Mouse (Mus musculus) right cerebral cortex, postnatal 36 days (tissue): ENCODE data around the gene Mrps9.
"Not testable (repeated sequence)": the region's sequence is repeated elsewhere in the genome, so short reads cannot be mapped to it uniquely, and the experiment has no call there.

ENCODE experiments used
- DNase-seq, 2 experiments: peaks; one replicate each; pipeline ENCODE4 v3.0.0; 2022; ENCODE audit warnings: low spot score in 2 of 2, mixed read lengths in 1 of 2

Gene Mrps9

DNA sequence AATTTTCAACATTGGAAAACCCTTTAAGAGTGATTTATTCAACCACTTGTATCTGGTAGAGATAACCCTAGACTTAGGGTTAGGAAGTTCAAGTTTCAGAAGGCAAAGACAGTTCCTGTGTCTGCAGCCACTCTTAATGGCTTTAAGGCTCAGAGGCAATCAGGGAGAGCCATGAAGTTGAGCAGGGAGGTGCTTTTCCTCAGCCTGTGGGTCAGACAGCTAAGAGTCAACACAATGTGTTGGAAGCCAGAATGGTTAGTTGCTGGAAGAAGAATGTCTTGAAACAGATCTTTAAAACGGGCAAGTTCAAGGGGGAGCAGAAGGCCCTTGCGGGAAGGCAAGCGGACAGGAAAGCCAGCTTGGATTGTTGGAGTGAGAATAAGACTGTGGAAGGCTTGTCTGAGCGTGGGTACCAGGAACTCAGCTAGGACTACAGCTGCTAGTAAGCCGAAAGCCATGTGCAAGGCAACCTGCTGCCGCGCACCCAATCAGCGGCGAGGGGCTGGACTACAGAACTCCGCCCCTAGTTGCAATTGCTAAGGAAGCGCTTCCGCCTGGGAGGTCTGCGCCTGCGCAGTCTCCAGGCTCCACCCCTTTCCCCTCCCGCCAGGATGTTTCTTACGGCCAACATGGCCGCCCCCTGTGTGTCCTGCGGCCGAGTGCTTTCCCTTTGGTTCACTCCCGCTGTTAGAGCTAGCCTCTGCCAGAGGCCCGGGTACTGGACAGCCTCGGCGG, at the start of gene Mrps9:
TSS of gene Mrps9 (plus strand) at position 571 of the 735 bp plus-strand sequence.
- peak; percentile 95 to 97 for DNase-seq

DNA sequence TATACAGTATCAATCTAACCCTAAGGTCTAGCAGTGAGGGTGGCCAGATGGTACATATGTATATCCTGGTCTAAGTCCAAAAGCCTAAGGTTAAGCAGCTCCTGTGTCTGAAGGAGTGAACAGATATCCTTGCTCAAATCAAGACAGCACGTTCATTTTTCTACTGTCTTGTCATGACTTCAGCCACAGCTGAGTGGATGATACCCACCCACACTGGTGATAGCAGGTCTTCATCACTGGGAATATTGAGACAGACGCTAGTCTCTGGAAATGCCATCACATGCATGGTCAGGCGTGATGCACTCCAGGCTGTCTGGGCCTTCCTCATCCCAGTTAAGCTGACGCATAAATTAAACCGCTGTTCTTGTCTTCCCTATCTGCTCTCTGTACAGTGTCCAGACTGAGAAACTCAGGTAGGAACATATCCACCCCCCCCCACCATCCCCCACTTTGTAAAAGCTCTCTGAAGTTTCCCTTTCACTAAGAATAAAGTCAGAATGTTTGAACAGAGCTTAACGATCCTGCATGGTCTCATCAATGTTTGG, 37.7 kb upstream of the Mrps9 start:
- no peak for DNase-seq

DNA sequence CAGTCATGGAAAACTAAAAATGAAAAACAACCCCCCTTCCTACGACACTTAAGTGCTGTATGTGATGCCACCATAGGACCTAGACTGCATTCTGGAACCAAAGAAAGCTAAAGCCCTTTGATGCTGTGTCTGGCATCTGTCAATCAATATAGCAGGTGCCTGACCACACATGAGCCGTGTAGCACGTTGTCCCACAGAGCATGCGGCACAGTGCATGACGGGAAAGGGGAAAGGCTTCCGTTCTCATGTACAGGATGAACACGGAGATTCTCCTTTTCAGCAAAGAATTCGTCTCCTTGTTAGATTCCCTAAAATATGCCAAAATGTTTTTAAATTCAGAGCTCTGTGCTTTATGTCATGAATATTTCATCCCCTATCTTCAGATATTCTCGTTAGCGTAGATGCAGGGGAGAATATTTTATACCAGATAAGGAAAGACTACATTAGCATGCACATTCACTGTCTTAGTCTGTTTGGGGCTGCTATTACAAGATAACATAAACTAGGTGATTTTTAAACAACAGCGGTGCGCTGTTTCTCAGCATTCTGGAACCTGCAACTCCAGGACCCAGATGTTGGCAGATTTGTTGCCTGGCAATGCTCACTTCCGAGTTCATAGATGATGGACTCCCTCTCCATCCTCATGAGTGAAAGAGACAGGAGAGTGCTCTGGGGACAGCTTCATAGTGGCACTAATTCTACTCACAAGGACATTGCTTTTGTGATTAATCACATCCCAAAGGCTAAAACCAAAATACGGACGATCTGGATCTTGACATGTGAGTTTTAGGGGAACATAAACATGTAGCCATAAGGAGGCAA, 36.0 kb upstream of the Mrps9 start:
- no peak for DNase-seq

DNA sequence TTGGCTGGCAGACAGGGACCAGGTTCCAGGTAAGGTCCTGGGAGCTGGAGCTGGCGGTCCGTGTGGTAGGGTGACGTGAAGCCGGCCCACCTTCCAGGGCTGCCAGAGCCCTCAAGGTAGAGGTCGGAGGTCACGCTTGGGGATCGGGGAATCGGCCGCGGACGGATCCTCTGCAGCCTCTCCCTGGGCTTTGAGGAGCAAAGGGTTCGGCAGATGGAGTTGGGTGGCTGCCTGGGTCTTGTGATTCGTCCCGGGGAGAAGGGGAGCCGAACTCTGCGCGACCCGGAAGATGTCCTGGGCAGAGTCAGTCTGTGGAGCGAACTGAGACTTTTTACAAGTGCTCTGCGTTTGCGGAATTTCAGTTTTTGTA, 350 bp downstream of the Mrps9 start:
- no peak for DNase-seq

DNA sequence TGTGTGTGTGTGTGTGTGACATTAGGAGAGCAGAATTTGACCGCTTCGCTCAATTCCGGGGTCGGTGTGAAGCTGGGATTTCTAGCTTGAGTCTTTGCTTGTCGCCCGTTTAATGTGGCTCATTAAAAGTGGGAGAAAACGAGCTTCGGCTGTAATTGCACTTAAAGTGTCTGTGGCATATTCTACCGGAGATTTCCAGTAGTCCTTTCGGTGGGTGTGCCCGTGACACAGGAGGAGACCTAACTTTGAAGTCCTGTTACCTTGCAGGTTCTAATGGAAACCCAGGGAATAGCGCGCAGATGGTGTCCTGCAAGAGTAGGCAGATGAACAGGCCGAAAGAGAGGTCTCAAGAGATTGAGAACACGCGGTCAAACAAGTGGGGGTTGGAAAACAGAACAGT, 777 bp downstream of the Mrps9 start:
- DNase-seq = no peak

DNA sequence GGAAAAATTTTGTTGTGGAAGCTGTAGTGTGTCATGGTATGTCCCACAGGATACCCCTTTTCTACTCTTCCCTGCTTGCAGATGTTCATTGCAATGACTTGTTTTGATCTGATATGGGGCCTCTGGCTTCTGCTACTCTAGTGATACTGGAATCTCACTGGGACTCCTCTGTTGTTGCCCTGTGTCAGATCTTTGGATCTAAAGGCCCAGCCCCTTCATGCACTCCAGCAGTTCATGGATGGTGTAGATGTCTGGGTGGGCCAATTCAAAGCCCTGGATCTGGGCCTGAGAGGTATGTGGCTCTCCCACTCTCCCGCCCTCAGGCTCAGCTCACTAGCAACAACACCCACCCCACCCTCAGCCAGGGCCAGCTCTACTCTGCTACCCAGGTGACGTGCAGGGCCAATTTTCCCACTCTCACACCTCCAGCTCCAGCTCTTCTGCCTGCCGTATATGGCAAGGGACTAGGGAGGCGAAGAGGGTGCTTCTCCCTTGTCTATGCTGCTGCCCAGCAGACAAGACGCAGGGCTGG, 13.8 kb downstream of the Mrps9 start:
- no peak for DNase-seq

- no peak for DNase-seq
Observed at GRCm38 (mm10) chr1:42865336-42865939, 14.4 kb downstream of the Mrps9 start.

- no peak for DNase-seq
Observed at GRCm38 (mm10) chr1:42865986-42866385, 15.0 kb downstream of the Mrps9 start.

GRCm38 (mm10) chr1:42867188-42867587, 16.2 kb downstream of the Mrps9 start:
- no peak for DNase-seq

DNA sequence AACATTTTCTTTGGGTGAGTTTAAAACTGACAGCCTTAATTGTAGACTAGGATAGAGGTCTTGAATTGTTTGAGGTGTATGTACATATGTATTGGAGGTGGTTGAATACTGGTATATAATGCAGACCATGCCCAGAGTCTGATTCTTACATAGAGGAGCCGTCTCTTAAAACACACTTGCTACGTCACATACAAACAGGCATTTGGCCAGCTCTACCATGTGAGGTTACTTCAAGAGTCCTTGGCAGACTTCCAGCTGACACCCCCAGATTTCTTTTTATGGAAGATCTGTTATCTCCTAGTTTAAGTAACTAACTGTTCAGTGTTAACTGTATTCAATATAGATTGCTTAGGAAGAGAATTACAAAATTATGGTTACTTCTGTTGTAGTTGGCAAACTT, 23.1 kb downstream of the Mrps9 start:
- DNase-seq = peak; percentile 26 to 48

DNA sequence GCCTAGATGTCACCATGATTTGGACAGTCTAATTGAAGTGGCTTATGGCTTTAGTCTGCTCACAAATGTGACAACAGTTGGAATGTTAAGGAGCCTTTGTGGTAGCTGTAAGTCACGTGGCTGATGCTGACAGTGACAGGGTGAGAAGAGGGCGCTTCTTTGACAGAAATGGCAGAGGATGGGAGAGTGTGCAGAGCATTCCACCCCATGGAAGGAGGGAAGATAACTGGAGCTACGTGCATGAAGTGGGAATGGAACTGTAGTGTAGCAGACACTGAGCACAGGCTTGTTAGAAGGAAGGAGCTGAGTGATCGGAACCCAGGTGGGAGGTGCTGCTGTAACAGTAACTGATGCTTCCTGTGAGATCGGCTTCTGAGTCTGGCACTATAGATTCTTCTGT, 24.2 kb downstream of the Mrps9 start:
- DNase-seq = no peak

GRCm38 (mm10) chr1:42876463-42877093, 25.5 kb downstream of the Mrps9 start:
- no peak for DNase-seq

- DNase-seq = no peak
Observed at GRCm38 (mm10) chr1:42877264-42877663, 26.2 kb downstream of the Mrps9 start.

DNA sequence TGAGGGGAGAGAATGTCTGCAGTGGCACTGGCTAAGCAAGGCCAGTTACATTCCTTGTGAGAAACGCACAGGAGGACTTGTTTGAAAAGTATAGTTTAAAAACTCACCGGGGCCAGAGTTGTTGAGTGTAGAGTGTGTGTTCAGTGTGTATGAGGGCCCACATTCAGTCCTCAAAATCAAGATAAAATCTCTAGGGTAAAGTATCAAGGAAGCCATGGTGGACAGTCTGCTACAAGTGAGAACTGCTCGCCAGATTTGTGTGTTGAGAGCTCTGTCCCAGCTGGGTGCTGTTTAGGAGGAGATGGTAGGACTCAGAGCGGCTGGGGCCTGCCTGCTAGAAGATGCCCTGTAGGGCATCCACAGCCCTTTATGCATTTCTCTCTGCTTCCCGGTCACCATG, 27.8 kb downstream of the Mrps9 start:
- DNase-seq = no peak

DNA sequence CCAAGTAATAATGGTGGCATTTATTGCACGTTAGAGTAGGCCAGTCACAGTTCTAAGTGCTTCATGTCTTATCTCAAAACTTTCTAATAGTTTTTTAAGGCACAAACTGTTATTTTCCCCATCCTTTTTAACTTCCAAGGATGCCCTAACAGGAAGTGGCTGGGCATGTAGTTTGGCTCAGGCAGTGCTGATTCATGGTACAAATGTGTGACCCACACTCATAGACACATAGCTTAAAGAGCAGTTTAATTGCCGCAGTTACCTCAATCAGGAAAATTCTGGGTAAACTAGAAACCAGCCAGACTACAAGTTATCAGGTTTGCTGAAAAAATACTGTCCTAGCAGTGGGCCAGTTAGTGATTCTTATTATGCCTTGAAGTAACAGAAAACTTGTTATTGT, 31.2 kb downstream of the Mrps9 start:
- DNase-seq = no peak

GRCm38 (mm10) chr1:42883418-42883817, 32.4 kb downstream of the Mrps9 start:
- DNase-seq = not testable (repeated sequence)

GRCm38 (mm10) chr1:42887835-42888234, 36.8 kb downstream of the Mrps9 start:
- DNase-seq = no peak

- no peak for DNase-seq
Observed at GRCm38 (mm10) chr1:42888541-42889349, 37.7 kb downstream of the Mrps9 start.

GRCm38 (mm10) chr1:42889421-42889887, 38.4 kb downstream of the Mrps9 start:
- no peak for DNase-seq

- DNase-seq = no peak
Observed at GRCm38 (mm10) chr1:42894695-42895094, 43.7 kb downstream of the Mrps9 start.

DNA sequence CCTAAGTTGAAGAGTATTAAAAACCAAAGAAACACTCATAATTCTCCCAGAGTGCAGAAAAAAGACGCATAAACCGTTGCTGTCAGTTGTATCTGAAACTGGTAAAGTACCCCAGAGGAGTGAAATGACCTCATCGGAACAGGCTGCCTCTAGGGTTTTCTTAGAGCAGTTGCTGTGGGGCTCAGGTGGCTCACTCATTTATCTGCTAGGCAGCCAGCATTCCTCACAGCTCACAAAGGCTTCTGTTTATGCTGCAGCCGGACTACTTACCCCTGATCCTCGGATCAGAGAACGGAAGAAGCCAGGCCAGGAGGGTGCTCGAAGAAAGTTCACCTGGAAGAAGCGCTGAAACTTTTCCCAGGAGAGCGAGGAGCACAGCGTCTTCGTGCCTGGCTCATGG, 54.1 kb downstream of the Mrps9 start:
- DNase-seq = no peak
